Mouse (Mus musculus): Measurements from ENCODE around the gene Rcbtb2.

DNA sequence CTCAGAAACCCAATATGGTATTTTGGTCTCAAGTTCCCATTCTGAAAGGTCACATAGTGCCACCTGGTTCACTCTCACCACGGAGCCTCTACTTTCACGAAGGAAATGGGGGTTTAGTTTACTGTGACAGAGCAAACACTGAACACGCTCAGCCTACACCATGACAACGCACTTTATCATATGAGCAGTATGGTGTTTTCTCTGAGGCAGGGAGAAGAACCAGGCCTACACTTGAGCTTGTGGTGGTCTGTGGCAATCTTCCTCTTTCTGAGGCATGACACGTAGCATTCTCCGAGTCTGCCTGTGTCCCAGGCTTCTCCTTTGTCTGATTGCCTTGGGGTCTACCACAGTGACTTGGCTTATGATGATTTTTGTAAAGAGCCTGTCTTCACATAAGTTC, 53.0 kb downstream of the Rcbtb2 start:
- TF ChIP-seq USF1 (IDR thresholded peaks at IDR 0.05; ENCODE audit: low read depth) (no peak), POLR2A (IDR thresholded peaks at IDR 0.05; ENCODE audit: insufficient read length, low read depth) (no peak), E2F4 (IDR thresholded peaks at IDR 0.05; ENCODE audit: insufficient read depth) (no peak)

Data from myocyte (in vitro differentiated cells).